Mouse (Mus musculus): Measurements from ENCODE around the gene Guk1. TPM values are rescaled to one million over a fixed set of nuclear protein-coding genes. Genes with fewer than 3 reads are reported as not detected.

The Guk1 gene
- polyA plus RNA-seq, 1 experiment from 2014 or later: 121 TPM

DNA sequence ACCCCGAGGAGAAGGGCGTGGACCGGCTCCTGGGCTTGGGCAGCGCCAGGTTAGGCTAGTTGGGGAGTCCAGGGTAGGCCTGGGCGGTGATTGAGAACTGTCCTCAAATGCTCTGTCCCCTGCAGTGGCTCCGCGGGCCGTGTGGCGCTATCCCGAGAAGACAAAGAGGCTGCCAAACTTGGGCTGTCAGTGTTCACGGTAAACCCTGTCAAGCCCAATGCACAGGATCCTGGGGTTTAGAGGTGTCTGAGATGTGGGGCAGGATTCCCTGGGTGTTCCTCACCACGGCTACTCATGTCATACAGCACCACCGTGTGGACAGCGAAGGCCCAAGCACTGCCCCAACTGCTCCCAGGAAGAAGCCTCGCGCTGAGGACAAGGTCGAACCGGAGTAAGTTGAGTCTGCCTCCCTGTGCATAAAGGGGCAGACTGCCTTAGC, 17.0 kb upstream of the Guk1 start:
- H3K27me3 ChIP-seq (ENCODE audit: control insufficient read depth, insufficient read depth, low read length): no peaks in the 10 kb centered on the region
- 14% methylated on average over 18 of the region's 18 CpGs for WGBS
- H3K9ac ChIP-seq (replicated peaks; ENCODE audit: low read length): peak overlapping the region; percentile 86
- H3K36me3 ChIP-seq (replicated peaks; ENCODE audit: control insufficient read depth, insufficient read depth, low read depth, low read length): peaks cover 3% of the 10 kb centered on the region
- H3K27ac ChIP-seq (replicated peaks; ENCODE audit: low read depth, low read length): no peak overlapping the region
- peak overlapping the region; percentile 90 for H3K4me3 ChIP-seq (ENCODE audit: low read depth, low read length)
- peak; percentile 44; the same call in 1 of the 2 replicates for ATAC-seq (replicated peaks; ENCODE audit: insufficient number of reproducible peaks, low FRiP score, low TSS enrichment, low read depth)
- DNase-seq (ENCODE audit: low spot score): peak; percentile 75
- H3K9me3 ChIP-seq (replicated peaks; ENCODE audit: control insufficient read depth, low read length): no peaks in the 10 kb centered on the region
- H3K4me1 ChIP-seq (ENCODE audit: control insufficient read depth, insufficient read depth, low read length): peaks cover 3% of the 10 kb centered on the region; the same call in 1 of the 2 replicates
- peak overlapping the region; percentile 77 for H3K4me2 ChIP-seq (ENCODE audit: low read depth, low read length)

- no peaks in the 10 kb centered on the region for H3K27me3 ChIP-seq (ENCODE audit: control insufficient read depth, insufficient read depth, low read length)
- H3K27ac ChIP-seq (replicated peaks; ENCODE audit: low read depth, low read length): peak within 1 kb of the TSS; percentile 89
- no peaks in the 10 kb centered on the region for H3K9me3 ChIP-seq (replicated peaks; ENCODE audit: control insufficient read depth, low read length)
- ATAC-seq (replicated peaks; ENCODE audit: insufficient number of reproducible peaks, low FRiP score, low TSS enrichment, low read depth) (peak; percentile 62), DNase-seq (ENCODE audit: low spot score) (peak; percentile 97)
- H3K4me3 ChIP-seq (ENCODE audit: low read depth, low read length): peak within 1 kb of the TSS; percentile 90
- peaks cover 3% of the 10 kb centered on the region; the same call in 1 of the 2 replicates for H3K4me1 ChIP-seq (ENCODE audit: control insufficient read depth, insufficient read depth, low read length)
- peak within 1 kb of the TSS; percentile 77 for H3K4me2 ChIP-seq (ENCODE audit: low read depth, low read length)
- peak within 1 kb of the TSS; percentile 86 for H3K9ac ChIP-seq (replicated peaks; ENCODE audit: low read length)
- under 1% methylated on average over 65 of the region's 67 CpGs for WGBS
- peaks cover 3% of the 10 kb centered on the region for H3K36me3 ChIP-seq (replicated peaks; ENCODE audit: control insufficient read depth, insufficient read depth, low read depth, low read length)
Observed at GRCm38 (mm10) chr11:59208153-59208831, 16.3 kb upstream of the Guk1 start, which contains the start of gene 2310033P09Rik. Gene 2310033P09Rik, plus strand, starts transcription at chr11:59208321.

DNA sequence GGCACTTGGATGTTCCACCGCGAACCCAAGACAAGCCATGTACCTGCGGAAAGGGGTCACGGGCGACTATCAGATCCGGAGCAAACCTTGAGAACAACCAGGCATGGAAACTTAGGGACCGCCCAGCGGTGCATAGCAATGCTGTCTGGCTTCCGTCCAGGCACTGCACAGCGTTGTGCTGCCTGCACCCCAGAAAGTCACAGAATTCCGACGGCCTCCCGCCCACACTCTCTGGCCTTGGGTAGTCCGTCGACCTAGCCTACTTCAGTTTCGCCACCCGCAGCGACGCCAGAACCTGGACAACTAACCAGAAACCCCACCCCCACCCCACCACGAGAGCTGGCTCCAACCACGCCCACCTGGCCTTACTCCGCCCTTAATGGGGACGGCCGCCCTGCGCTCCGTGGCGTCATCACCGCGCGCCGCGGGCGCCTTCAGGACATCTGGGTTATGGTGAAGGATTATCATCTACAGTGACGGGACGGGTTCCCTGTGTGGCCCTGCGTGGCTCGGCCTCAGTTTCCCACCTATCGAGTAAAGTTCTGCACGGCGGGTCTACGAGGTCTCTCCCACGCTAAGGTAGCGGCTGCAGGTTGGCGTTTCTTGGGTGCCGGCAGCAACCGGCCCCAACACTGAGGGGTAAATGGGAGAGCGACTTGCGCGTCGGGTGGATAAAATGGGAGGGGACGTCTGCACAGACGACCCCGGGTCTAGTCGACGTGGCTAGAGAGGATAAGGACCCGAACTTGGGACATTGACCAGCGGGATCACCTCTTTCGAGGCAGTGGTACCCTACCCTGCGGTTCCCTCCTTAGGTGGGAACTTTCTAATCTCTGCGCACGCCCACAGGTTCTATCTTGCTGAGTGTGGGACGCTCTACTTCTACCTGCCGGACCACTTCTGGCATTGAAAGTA, 10.3 kb upstream of the Guk1 start, which contains the start of gene Mrpl55:
Mrpl55 (plus strand) TSS at position 406 of the 915 bp plus-strand sequence.
- H3K4me2 ChIP-seq (ENCODE audit: low read depth, low read length): peak within 1 kb of the TSS; percentile 76
- WGBS: under 1% methylated on average over 63 of the region's 63 CpGs
- peak within 1 kb of the TSS; percentile 85 for H3K9ac ChIP-seq (replicated peaks; ENCODE audit: low read length)
- peak within 1 kb of the TSS; percentile 35; the same call in 1 of the 2 replicates for H3K27ac ChIP-seq (replicated peaks; ENCODE audit: low read depth, low read length)
- H3K4me1 ChIP-seq (ENCODE audit: control insufficient read depth, insufficient read depth, low read length): no peaks in the 10 kb centered on the region; the same call in 1 of the 2 replicates
- peak within 1 kb of the TSS; percentile 84 for H3K4me3 ChIP-seq (ENCODE audit: low read depth, low read length)
- H3K9me3 ChIP-seq (replicated peaks; ENCODE audit: control insufficient read depth, low read length): no peaks in the 10 kb centered on the region
- no peaks in the 10 kb centered on the region for H3K27me3 ChIP-seq (ENCODE audit: control insufficient read depth, insufficient read depth, low read length)
- H3K36me3 ChIP-seq (replicated peaks; ENCODE audit: control insufficient read depth, insufficient read depth, low read depth, low read length): no peaks in the 10 kb centered on the region; the same call in none of the 2 replicates
- ATAC-seq (replicated peaks; ENCODE audit: insufficient number of reproducible peaks, low FRiP score, low TSS enrichment, low read depth) (peak; percentile 90), DNase-seq (ENCODE audit: low spot score) (peak; percentile 96)

DNA sequence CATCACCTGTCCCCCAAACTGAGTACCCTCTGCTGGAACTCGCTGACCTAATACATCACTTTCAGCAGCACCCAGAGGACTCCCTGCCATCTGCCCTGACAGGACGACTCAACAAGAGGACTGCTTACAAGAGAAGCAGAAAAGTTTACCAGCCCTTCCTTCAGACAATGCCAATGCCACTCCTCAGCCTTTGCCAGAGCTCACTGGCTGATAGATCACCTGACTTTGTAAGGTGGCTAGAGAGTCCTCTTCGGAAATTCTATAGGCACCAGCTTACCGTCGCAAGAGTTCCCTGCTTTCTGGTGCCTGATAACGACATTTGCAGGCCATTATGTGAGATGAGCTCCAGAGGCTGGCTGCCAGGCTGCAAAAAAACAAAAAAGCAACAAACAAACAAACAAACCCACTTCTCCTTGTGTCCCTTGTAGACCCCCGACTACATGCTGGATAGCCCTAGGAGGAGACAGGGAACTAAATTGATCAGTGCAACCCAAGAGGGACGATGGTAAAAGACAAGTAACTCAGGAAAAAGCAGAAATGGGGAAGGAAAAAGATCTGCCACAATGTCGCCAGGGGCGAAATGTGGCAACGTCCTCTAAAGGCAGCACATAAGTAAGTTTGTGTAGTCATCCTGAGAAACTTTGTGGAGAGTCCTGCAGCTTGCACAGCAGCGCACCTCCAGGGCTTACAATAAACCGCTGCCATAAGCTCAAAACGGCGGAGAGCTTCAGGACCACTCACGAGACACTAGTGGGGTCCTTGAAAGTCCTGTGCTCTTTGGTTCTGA, 9.4 kb upstream of the Guk1 start:
- H3K9ac ChIP-seq (replicated peaks; ENCODE audit: low read length): peak overlapping the region; percentile 85
- H3K36me3 ChIP-seq (replicated peaks; ENCODE audit: control insufficient read depth, insufficient read depth, low read depth, low read length): no peaks in the 10 kb centered on the region; the same call in none of the 2 replicates
- peak overlapping the region; percentile 76 for H3K4me2 ChIP-seq (ENCODE audit: low read depth, low read length)
- 33% methylated on average over 16 of the region's 16 CpGs for WGBS
- no peaks in the 10 kb centered on the region for H3K27me3 ChIP-seq (ENCODE audit: control insufficient read depth, insufficient read depth, low read length)
- ATAC-seq (replicated peaks; ENCODE audit: insufficient number of reproducible peaks, low FRiP score, low TSS enrichment, low read depth): no peak
- H3K4me1 ChIP-seq (ENCODE audit: control insufficient read depth, insufficient read depth, low read length): no peaks in the 10 kb centered on the region; the same call in 1 of the 2 replicates
- peak overlapping the region; percentile 84 for H3K4me3 ChIP-seq (ENCODE audit: low read depth, low read length)
- DNase-seq (ENCODE audit: low spot score): no peak
- no peak overlapping the region for H3K27ac ChIP-seq (replicated peaks; ENCODE audit: low read depth, low read length)
- no peaks in the 10 kb centered on the region for H3K9me3 ChIP-seq (replicated peaks; ENCODE audit: control insufficient read depth, low read length)

DNA sequence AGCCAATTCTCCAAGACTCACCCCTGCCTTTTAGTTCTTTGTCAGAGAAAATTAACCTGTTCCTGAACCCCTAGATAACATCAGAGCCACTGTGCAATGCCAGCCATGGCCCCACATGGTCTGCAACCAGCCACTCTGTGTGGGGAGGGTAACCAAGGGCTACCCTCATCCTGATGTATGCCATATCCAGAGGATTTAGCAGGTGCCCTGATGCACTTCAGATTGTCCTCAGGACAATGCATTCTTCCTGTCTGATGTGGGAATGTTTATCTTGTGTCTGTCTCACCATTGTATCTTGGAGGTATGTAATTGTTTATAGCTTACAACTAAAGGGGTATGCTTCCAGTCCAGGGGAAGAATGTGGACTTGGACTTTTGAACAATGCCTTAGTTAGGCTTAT, 4.2 kb upstream of the Guk1 start:
- H3K4me2 ChIP-seq (ENCODE audit: low read depth, low read length): no peak overlapping the region
- H3K4me1 ChIP-seq (ENCODE audit: control insufficient read depth, insufficient read depth, low read length): no peaks in the 10 kb centered on the region; the same call in 1 of the 2 replicates
- DNase-seq (ENCODE audit: low spot score): no peak
- no peak overlapping the region for H3K27ac ChIP-seq (replicated peaks; ENCODE audit: low read depth, low read length)
- no peak overlapping the region for H3K4me3 ChIP-seq (ENCODE audit: low read depth, low read length)
- H3K9ac ChIP-seq (replicated peaks; ENCODE audit: low read length): no peak overlapping the region
- ATAC-seq (replicated peaks; ENCODE audit: insufficient number of reproducible peaks, low FRiP score, low TSS enrichment, low read depth): no peak
- no peaks in the 10 kb centered on the region for H3K27me3 ChIP-seq (ENCODE audit: control insufficient read depth, insufficient read depth, low read length)
- H3K36me3 ChIP-seq (replicated peaks; ENCODE audit: control insufficient read depth, insufficient read depth, low read depth, low read length): no peaks in the 10 kb centered on the region; the same call in 1 of the 2 replicates
- no peaks in the 10 kb centered on the region for H3K9me3 ChIP-seq (replicated peaks; ENCODE audit: control insufficient read depth, low read length)

- Histone ChIP-seq H3K4me2 (ENCODE audit: low read depth, low read length) (peak overlapping the region; percentile 72), H3K4me3 (ENCODE audit: low read depth, low read length) (peak overlapping the region; percentile 64), H3K27me3 (ENCODE audit: control insufficient read depth, insufficient read depth, low read length) (no peaks in the 10 kb centered on the region), H3K9me3 (replicated peaks; ENCODE audit: control insufficient read depth, low read length) (no peaks in the 10 kb centered on the region), H3K36me3 (replicated peaks; ENCODE audit: control insufficient read depth, insufficient read depth, low read depth, low read length) (no peaks in the 10 kb centered on the region), H3K4me1 (ENCODE audit: control insufficient read depth, insufficient read depth, low read length) (no peaks in the 10 kb centered on the region), H3K27ac (replicated peaks; ENCODE audit: low read depth, low read length) (peak overlapping the region; percentile 75), H3K9ac (replicated peaks; ENCODE audit: low read length) (peak overlapping the region; percentile 73)
- DNase-seq (ENCODE audit: low spot score) (peak; percentile 92), ATAC-seq (replicated peaks; ENCODE audit: insufficient number of reproducible peaks, low FRiP score, low TSS enrichment, low read depth) (peak; percentile 95)
- WGBS: under 1% methylated on average over 57 of the region's 59 CpGs
Observed at GRCm38 (mm10) chr11:59191231-59192058, 567 bp downstream of the Guk1 start.

DNA sequence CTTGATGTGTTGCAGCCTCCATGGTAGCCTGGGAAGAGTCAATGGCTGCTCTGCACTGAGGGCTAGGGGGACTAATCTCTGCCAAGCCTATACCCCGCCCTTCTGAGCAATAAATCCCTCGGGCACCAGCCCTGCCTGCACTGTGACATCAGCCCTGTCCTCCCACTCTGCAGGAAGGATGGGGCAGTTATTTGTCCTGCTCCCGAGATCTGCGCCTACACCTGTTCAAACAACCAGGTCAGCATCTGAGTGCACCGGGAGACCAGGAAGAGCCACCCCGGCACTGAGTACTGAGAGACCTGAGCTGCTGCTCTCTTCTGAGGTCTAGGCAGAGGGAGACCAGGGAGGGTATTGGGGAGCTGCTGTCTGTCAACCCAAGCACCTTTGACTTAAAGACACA, 4.3 kb downstream of the Guk1 start:
- ATAC-seq (replicated peaks; ENCODE audit: insufficient number of reproducible peaks, low FRiP score, low TSS enrichment, low read depth): no peak
- no peak for DNase-seq (ENCODE audit: low spot score)
- no peaks in the 10 kb centered on the region for H3K27me3 ChIP-seq (ENCODE audit: control insufficient read depth, insufficient read depth, low read length)
- H3K36me3 ChIP-seq (replicated peaks; ENCODE audit: control insufficient read depth, insufficient read depth, low read depth, low read length): peaks cover 4% of the 10 kb centered on the region
- H3K4me2 ChIP-seq (ENCODE audit: low read depth, low read length): no peak overlapping the region
- 85% methylated on average over 6 of the region's 6 CpGs for WGBS
- H3K4me3 ChIP-seq (ENCODE audit: low read depth, low read length): no peak overlapping the region
- H3K27ac ChIP-seq (replicated peaks; ENCODE audit: low read depth, low read length): no peak overlapping the region
- no peaks in the 10 kb centered on the region for H3K4me1 ChIP-seq (ENCODE audit: control insufficient read depth, insufficient read depth, low read length)
- H3K9me3 ChIP-seq (replicated peaks; ENCODE audit: control insufficient read depth, low read length): no peaks in the 10 kb centered on the region
- no peak overlapping the region for H3K9ac ChIP-seq (replicated peaks; ENCODE audit: low read length)

Data from embryonic facial prominence, embryonic 11.5 days (tissue).